Mouse (Mus musculus): Measurements from ENCODE around the gene Zmat5.
A peak's percentile ranks its signal among the peaks of the same experiment; 100 is the strongest.

Gene Zmat5

GRCm38 (mm10) chr11:4780927-4781326 is 76.4 kb downstream of the Zmat5 start:
- no peak for DNase-seq (ENCODE audit: low read depth)

GRCm38 (mm10) chr11:4783116-4783515 is 78.6 kb downstream of the Zmat5 start:
- DNase-seq (ENCODE audit: low read depth) = peak; percentile 57

- peak; percentile 47 for DNase-seq (ENCODE audit: low read depth)
Observed at GRCm38 (mm10) chr11:4784629-4785142, 80.2 kb downstream of the Zmat5 start.
